Mouse (Mus musculus): ENCODE measurements at regions not wholly inside any gene's neighbourhood (a gene's known extent, or its start where the extent isn't known, plus 50 kb on each side); places are given as distances from the start of the nearest gene placed in this dataset.

- DNase-seq = no peak
Measured at GRCm38 (mm10) chr2:74354591-74354990, 224.6 kb downstream of the Lnpk start.

DNA sequence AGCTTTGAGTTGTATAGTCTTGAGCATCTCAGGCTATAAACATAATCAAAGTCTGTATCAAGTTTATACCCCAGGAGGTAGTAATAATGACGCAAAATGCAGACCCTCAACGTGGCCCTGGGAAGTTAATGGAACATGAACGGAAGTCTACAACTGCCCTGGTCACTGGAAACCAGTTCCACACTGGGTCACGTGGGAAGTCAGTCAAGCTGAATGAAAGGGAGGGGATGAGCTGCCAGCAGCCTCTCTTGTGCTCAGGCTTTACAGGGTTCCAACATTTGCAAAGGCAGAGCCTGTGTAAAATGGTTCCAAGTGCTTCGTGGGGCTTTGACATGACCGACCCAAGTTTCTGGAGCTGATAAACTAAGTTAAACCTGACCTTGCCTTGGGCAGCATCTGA is 229.4 kb downstream of the Lnpk start:
- DNase-seq = no peak

GRCm38 (mm10) chr2:74306301-74306700 is 272.9 kb downstream of the Lnpk start:
- no peak for DNase-seq

- DNase-seq = no peak
Measured at GRCm38 (mm10) chr2:74300885-74301451, 278.3 kb downstream of the Lnpk start.

GRCm38 (mm10) chr2:74300366-74300791 is 278.9 kb downstream of the Lnpk start:
- DNase-seq = peak; percentile 44

- DNase-seq = no peak
Measured at GRCm38 (mm10) chr2:74292641-74293040, 286.6 kb downstream of the Lnpk start.

GRCm38 (mm10) chr2:74291416-74292396 is 287.5 kb downstream of the Lnpk start:
- no peak for DNase-seq

GRCm38 (mm10) chr2:74285624-74286023 is 293.6 kb downstream of the Lnpk start:
- no peak for DNase-seq

- no peak for DNase-seq
Measured at GRCm38 (mm10) chr2:74264963-74265362, 314.3 kb downstream of the Lnpk start.

DNA sequence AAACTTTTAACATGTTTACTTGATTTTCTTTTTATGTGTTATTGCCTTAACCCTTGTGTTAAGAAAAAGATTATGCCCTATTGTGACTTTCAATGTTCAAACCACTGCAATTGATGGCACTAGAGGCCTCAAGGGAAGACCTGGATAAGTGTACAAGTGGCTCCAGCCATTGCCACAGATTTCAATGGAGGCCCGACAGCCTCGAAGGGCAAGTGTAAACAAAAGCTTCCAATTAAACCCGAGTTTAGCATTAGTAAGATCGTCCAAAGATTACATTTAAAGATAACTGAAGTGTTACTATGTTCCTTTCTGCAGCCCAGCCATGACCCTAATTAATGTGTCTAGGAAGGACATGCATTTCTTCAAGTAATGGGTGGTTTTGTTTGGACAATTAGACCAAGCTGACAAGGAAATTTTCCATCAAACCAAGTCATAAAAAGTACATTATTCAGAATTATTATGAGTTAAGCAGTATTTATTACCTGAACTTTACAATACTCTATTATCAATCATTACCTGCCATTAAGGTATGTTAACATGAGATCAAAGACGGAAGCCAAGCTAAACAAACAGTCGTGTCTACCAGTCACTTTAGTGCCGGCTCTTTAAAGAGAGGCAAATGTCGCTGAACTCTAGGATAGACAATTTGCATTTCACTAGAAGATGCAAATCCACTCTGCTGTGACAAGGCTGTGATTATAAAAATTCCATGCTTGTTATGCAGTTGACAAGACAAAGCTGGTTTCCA is 322.0 kb downstream of the Lnpk start:
- DNase-seq = no peak

DNA sequence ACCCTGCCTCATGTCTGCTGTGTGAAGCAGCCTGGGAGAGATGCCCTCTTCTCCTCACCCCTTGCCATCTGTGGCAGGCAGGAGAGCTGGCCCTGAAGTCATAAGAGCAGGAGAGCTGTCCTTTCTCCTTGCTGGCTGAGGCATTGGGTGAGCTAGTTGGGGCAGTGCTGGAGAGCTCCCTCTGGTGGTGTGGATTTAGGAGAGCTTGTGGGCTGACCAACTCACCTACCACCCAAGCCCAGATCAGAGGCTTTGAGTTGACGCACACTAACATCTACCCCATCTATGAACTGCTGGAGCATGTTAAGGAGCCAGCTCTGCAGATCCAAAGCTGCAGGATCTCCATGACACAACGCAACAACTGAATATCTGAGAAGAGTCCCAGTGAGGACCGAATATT is 331.7 kb downstream of the Lnpk start:
- no peak for DNase-seq

GRCm38 (mm10) chr2:74246631-74247030 is 332.6 kb downstream of the Lnpk start:
- DNase-seq = no peak

- no peak for DNase-seq
Measured at GRCm38 (mm10) chr2:74244203-74244602, 333.1 kb upstream of the Atp5g3 start.

- no peak for DNase-seq
Measured at GRCm38 (mm10) chr2:74243801-74244200, 332.7 kb upstream of the Atp5g3 start.

DNA sequence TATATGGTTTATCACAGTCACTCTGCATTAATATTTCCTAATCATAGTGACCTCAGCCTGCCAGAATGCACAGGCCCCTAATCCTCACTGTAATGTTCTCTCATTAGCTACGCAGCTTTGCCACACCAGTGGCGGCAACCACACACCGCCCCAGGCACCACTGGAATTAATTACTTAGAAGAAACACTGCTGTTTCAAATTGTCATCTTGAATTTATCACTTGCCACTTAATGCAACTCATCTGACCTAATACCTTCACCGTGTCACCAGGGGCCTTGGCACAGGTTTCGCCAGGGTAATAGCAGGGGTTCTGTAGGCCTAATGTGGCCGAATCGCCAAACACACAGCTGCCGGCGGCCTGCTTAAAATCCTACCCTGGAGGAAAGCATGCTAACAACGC is 328.5 kb upstream of the Atp5g3 start:
- no peak for DNase-seq

- no peak for DNase-seq
Measured at GRCm38 (mm10) chr2:74217437-74217836, 306.3 kb upstream of the Atp5g3 start.

DNA sequence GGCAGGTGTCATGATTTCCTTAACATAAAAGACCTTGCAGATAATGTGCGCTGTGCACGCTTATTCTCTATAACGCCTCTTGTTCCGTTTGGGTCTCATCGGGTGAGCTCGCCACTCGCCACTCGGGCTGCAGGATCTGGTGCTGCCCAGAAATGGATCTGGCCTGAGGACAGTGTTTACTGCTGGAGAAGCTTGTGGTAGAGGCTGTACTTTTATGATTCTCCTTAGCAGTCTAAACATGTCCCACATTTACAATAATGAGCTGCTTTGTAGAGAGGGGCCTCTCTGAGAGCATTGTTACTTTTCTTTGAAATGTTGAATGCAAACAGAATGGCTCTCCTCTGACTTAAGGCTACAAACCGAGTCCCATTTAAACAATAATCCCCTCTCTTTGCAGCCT is 299.1 kb upstream of the Atp5g3 start:
- no peak for DNase-seq

- DNase-seq = no peak
Measured at GRCm38 (mm10) chr2:74209421-74209917, 298.3 kb upstream of the Atp5g3 start.

GRCm38 (mm10) chr2:74207440-74207839 is 296.3 kb upstream of the Atp5g3 start:
- DNase-seq = no peak

DNA sequence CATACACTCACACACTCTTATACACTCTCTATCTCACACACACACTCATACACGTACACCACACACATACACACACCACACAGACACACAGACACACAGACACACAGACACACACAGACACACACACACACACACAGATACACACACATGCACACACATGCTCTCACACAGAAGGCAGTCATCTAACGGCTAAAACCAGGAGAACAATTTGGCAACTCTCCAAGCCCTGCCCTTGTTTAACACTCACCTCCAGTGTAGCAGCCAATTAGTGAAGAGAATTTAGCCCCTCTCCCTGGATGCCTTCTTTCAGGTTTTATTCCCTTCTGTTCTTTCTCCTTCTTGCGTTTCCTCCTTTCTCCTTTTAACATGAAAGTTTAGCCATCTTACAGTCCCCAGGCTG is 291.6 kb upstream of the Atp5g3 start:
- DNase-seq = no peak

DNA sequence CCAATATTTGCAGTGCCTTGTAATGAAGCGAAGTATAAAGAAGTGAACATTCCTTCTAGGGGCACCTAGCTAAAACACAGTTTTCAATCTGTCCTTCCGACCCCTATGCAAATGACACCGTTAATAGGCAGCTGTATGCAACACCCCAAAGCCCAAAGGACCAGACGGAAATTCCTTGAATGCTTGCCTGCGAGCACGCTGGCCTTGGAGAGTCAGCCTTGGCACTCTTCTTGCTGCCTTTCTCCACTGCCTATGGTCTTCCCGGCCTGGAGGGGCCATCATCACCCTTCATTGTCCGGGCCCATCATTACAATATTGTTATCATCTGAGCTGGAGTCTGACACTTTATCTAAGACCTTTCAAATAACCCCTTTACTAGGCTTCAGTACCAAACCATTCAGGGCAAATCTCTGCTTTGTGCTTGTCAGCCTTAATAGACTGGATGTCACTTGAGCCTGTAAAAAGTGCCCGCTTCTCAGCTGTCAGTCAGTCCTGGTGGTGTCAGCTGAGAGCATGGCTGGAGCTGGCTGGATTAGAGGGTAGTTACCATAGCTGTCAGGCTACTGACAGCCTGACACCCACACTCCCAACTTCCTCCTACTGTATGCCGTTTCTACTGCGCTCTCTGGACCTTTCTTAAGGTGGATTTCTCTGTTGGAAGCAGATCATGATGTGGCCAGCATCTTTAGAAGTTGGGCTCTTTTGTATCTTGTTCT is 290.6 kb upstream of the Atp5g3 start:
- DNase-seq = no peak

- no peak for DNase-seq
Measured at GRCm38 (mm10) chr2:74199550-74199949, 288.4 kb upstream of the Atp5g3 start.

All from adrenal gland, postnatal 25 days (tissue).